Mouse (Mus musculus): ENCODE measurements at regions not wholly inside any gene's neighbourhood (a gene's known extent, or its start where the extent isn't known, plus 50 kb on each side); places are given as distances from the start of the nearest gene placed in this dataset.
"Not testable (repeated sequence)": the region's sequence is repeated elsewhere in the genome, so short reads cannot be mapped to it uniquely, and the experiment has no call there.

DNA sequence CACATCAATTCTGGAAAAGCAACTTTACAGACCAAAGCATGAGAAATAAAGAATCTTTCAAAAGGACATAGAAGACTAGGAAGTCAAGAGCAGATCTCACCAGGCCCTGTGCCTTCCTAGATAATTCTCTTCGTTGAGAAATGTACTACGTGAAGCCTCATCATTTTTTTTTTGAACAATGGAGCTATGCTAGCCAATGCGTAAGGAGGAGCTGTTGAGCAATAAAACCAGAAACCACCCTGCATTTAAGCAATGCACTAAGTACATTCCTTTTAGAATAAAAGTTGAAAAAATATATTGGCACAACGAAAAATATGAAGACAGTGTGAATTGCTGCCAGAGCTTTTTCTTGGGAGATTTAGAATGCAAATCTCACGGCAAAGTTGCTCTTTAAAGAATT lies 349.7 kb upstream of the Rgma start:
- DNase-seq (ENCODE audit: low spot score in 2 of 2): peak in 1 of 2 experiments; percentile 5

DNA sequence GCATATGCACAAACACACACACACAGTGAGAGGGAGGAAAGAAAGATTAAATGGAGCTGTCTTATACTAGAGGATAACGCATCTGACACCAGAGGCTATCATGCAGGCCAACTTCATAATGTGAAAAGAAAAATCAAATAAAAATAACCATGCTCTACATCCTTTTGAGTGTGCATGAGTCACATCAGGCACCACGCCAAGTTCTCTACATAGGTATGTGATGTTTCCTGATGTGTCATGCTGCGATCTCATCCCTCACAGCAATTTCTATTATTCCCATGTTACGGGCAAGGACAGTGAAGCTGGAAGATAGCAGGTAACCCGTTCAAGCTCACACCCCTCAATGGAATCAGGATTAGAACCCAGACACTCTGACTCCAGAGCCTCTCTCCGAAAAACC lies 346.4 kb upstream of the Rgma start:
- no peak for DNase-seq (ENCODE audit: low spot score in 2 of 2)

DNA sequence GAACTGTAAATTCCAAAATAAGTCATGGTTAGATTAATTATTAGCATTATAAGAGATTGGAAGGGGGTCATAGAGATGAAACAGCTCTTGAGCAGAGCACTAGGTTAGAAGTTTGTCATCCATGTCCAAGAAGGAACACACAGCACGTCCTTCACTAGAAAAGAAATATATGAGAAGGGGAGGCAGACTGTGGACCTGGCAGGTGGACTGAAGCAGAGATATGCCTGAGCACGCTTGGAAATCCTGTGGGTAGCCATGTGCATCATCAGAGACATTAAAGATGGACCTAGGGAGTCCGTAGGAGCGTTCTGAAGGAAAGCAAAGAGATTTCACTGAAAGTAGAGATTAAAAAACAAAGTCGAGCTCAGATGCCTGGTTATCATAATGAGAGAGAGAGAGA lies 343.9 kb upstream of the Rgma start:
- no peak for DNase-seq (ENCODE audit: low spot score in 2 of 2)

GRCm38 (mm10) chr7:73032316-73032980 lies 342.9 kb upstream of the Rgma start:
- DNase-seq (ENCODE audit: low spot score in 2 of 2): peak; percentile 48 to 52

- peak; percentile 54 to 61 for DNase-seq (ENCODE audit: low spot score in 2 of 2)
These were observed 338.3 kb upstream of the Rgma start for GRCm38 (mm10) chr7:73036801-73037555.

DNA sequence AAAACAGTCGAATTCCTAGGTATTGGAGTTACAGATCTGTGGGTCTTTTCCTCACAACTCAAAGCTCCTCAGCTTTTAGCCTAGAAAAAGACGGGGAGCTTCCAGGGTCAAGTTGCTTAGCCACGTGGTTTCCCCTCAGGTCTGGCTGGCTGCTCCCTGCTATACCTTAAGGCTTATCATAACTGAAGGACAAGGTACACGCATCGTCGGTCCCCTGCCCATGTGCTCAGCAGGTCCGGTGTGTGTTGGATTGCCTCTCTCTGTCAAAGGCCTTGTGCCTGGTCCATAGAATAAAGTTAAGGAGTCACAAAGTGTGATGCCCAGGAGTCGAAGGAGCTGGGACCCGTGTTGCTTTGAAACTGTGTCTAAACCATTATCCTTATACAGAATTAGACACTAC lies 337.7 kb upstream of the Rgma start:
- DNase-seq (ENCODE audit: low spot score in 2 of 2): no peak

GRCm38 (mm10) chr7:73039921-73040320 lies 335.4 kb upstream of the Rgma start:
- no peak for DNase-seq (ENCODE audit: low spot score in 2 of 2)

DNA sequence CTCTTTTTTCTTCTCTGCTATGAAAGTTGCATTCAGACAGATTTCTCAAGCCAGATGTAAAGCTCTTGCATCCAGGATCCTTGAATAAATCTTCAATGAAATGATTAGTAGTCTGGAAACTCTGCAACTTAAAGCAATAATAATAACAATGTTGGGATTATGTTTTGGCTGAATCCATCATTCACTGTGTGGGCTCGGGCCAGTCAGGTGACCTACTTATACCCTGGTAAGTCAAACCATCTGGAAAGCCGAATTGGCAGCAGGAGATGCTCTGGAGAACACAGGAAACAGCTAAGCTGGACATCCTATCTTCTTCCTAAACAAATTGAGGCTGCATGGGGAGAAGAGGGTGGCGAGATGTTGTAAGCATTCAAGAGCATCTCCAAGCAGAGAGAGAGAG lies 331.0 kb upstream of the Rgma start:
- no peak for DNase-seq (ENCODE audit: low spot score in 2 of 2)

DNA sequence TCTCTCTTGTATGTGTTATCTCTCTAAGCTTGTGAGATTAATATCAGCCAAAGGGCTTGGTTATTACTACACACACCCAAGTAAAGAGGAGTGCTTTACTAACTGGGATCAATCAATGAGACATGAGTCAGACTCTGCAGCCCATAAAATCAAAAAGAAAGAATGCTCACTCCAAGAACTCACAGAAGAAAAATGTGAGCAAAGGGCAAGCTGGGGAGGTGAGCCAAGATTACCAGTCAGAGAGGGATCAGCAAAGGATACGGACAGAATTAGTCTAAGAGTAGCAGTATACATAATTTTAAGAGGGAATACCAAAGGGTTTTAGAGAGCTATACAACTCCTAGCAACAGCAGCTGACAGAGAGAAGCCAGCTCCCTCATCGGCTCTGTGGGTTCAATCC lies 319.4 kb upstream of the Rgma start:
- no peak for DNase-seq (ENCODE audit: low spot score in 2 of 2)

DNA sequence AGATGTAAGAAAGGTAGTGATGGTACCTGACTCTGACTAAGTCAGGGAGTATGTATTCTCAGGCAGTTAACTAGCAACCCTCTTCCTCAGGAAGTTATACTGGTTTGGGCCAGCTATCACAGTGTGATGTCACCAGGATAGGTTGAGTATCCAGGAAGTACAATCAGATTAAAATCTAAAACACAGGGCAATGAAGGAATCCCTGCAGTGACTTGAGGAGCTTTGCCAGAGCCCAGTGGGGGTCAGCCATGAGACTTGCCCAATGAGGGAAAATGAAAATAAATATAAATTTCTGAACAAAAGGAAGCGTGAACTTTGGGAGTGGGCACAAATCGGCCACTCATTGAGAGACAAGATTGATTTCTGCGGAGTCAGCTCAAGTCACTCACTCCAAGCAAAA lies 311.8 kb upstream of the Rgma start:
- no peak for DNase-seq (ENCODE audit: low spot score in 2 of 2)

DNA sequence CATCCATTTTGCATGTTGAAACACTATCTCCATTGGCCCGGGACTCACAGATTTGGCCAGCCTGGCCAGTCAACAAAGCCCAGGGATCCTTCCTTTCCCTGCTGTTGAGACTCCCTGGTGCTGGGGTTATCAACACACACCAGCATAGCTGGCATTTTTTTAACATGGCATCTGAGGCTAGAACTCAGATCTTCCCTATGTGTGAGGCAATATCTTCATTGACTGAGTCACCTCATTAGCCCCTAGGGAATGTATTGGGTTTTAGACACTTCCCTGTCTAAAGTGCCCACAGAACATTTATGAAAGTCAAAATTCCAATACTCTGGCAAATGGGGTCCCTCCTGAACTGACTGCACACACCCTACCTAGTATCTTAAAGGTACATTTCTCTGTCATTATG lies 306.8 kb upstream of the Rgma start:
- DNase-seq (ENCODE audit: low spot score in 2 of 2): no peak

DNA sequence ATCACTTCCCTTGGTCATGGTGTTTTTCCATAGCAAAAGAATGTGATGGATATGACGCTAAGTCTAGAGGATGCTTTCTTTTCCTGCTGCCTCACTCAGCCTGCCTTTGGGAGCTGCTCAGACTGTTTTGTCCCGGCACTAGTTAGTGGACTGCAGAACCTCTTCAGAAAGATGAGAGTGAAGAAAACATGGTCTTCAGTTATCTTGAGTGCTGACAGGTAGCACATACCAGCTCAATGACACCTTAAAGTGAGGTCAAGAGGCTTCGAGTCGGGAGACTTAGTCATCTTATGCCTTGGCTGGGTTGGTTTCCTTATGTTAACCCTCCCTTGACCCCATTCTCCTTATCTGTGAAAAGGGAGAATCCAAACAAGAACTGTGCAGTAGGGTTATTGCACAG lies 306.0 kb upstream of the Rgma start:
- DNase-seq (ENCODE audit: low spot score in 2 of 2): no peak

DNA sequence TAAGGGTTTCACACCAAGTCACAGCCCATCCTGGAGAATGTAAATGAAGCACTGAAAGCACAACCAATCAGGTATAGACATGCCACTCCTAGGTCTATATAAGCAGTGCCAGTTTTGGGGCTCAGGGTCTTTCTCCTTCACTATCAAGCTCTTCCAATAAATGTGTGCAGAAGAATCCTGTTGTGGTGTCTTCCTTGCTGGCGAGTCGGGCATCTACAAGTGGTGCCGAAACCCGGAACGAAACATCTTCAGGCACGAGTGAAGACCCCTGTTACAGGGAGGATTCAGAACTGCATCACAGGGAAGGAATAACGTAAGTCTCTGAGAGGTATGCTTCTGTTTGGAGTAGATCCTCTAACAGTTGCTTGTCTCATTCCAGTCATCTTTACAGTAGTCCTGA lies 299.9 kb upstream of the Rgma start:
- not testable (repeated sequence) for DNase-seq (ENCODE audit: low spot score in 2 of 2)

GRCm38 (mm10) chr7:73087496-73088185 lies 287.7 kb upstream of the Rgma start:
- DNase-seq (ENCODE audit: low spot score in 2 of 2): peak; percentile 1 to 8

DNA sequence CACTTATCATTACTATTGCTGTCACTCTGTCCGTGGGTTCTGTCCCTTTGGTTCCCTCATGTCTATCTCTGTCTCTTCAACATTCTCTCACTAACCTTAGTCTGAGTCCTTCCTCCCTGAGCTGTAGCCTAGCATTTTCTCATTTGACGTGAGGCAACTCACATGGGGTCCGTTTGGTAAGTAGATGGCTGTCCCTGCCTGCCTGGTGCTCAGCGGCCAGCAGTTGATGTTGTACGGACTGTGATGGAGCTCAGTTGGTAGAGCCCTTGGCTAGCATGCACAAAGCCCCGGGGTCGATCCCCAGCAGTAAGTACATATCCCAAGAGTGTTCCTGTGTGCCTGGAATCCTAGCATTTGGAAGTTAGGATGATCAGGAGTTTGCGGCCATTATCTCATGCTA lies 287.0 kb upstream of the Rgma start:
- no peak for DNase-seq (ENCODE audit: low spot score in 2 of 2)

DNA sequence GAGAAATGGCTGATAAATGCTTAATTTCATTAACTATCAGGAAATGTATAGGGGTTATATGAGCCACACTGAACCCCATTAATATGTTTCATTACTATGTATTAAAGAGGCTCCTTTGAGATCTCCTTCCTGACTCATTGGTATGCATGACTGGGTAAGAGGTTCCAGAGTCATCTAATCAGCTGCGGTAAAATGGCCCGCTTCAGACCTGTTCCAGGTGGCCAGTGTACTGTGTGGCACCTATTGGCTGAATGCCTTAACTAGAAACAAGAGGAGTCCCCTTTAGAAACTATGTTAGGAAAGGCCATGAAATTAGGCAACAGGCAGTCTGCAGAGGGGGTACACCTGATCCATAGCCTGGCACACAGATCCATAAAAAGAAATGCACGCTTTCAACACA lies 283.6 kb upstream of the Rgma start:
- DNase-seq (ENCODE audit: low spot score in 2 of 2): no peak

- DNase-seq (ENCODE audit: low spot score in 2 of 2): no peak
These were observed 281.2 kb upstream of the Rgma start for GRCm38 (mm10) chr7:73094059-73094458.

DNA sequence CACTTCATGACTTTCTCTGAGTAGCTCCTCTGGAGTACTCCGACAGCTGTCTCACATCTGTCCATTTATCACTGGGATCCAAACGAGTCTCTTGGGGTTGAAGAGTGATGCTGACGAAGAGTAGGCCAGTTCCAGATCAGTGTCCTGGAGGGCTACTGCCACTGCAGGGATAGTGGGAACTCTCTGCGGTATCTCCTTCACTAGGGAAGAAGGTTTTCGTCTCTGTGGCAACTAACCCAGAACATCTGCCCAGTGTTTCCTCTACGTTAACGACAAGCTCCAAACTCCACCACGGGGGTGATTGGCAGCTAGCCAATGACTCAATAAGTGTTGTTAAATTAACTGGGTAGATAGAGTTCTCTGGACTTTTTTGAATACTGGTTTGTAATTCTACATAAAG lies 256.4 kb upstream of the Rgma start:
- no peak for DNase-seq (ENCODE audit: low spot score in 2 of 2)

- peak in 1 of 2 experiments; percentile 7 for DNase-seq (ENCODE audit: low spot score in 2 of 2)
These were observed 255.0 kb upstream of the Rgma start for GRCm38 (mm10) chr7:73120276-73120675.

DNA sequence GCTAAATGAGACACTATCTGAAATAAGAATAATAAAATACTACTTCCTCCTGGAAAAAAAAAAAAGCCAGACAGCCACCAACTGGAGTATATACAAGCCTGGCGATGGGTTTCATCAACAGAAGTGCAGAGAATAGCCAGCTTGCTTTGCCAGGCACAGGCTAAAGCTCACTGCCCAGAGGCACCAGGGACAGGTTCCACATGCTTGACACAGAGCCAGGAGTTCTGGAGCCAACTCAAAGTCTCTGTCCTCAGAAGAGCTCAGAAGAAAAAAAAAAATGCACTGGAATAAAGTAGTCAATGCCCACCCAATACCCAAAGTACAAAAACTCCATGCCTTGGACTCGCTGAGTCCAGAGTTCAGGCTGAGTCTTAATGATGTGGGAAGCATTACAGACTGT lies 250.3 kb upstream of the Rgma start:
- no peak for DNase-seq (ENCODE audit: low spot score in 2 of 2)

DNA sequence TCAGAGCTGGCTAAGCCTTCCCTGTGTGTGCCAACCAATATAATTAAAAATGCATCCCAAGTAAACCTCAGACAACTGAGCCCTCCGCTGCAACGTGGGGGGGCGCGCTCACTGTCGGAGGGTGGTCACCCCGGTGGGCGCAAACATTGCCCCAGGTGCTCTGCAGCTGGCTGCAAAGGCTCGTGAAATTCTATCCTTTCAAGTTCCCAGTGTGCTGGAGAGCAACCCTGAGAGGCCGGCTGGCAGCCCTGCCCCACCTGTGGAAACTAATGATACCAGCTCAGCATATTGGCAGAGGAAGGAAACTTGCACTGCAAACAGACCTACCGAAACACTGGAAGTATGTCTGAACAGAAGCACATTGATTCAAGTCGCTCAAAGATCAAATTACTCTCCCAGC lies 249.4 kb upstream of the Rgma start:
- no peak for DNase-seq (ENCODE audit: low spot score in 2 of 2)

GRCm38 (mm10) chr7:73135786-73136185 lies 239.5 kb upstream of the Rgma start:
- DNase-seq (ENCODE audit: low spot score in 2 of 2): no peak

GRCm38 (mm10) chr7:73138269-73138668 lies 237.0 kb upstream of the Rgma start:
- no peak for DNase-seq (ENCODE audit: low spot score in 2 of 2)
